ENCODE assay signal across 18 mouse cellular contexts in the genomic region with DNA sequence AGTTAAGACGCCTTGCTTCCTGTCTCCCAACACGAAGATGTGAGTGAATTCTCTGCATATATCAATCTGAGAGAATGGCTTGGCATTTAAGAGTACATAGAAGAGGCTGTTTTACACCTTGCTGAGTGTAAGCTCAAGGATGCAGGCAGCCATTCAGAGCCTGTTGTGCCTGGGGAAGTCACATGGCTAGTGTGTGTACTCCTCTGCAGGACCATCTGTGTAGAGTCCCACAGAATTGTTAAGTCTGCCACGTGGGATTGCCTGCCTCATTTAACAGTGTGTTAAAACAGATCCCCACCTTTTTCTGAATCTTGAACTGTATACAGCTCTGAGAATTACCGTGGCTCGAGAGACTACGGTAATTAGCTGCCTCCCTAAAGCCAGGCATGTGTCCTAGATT. TPM values are rescaled to one million over a fixed set of nuclear protein-coding genes. Genes with fewer than 3 reads are reported as not detected.
DNase-seq lines count a peak whose midpoint lies in the region; ATAC-seq and TF ChIP-seq lines count a peak whose summit lies in the region.
"Had no signal": no experiment of that assay in that cellular context is flagged by ENCODE, and none has a peak within 500 bp of the region (broad histone marks: within the 10 kb centered on the region; RNA-seq: fewer than 3 reads in every experiment).

No protein-coding gene starts in this region.

- H3K36me3 ChIP-seq in hindbrain, embryonic 15.5 days, result no peaks in the 10 kb centered on the region
- H3K36me3 ChIP-seq in hindbrain, embryonic 13.5 days, result no peaks in the 10 kb centered on the region
- no peaks in the 10 kb centered on the region for H3K36me3 ChIP-seq in neural tube, embryonic 12.5 days
- no peaks in the 10 kb centered on the region for H3K36me3 ChIP-seq in forebrain, embryonic 15.5 days
- H3K36me3 ChIP-seq in neural tube, embryonic 15.5 days, result no peaks in the 10 kb centered on the region
- H3K36me3 ChIP-seq: liver, embryonic 13.5 days; midbrain, embryonic 12.5 days had no signal

- H3K4me3 ChIP-seq in hindbrain, embryonic 15.5 days, result no peak overlapping the region
- no peak overlapping the region for H3K4me3 ChIP-seq in hindbrain, embryonic 13.5 days
- H3K4me3 ChIP-seq in neural tube, embryonic 12.5 days, result no peak overlapping the region
- H3K4me3 ChIP-seq in forebrain, embryonic 15.5 days, result no peak overlapping the region
- H3K4me3 ChIP-seq in neural tube, embryonic 15.5 days (replicated peaks), result no peak overlapping the region
- H3K4me3 ChIP-seq in lung, adult 2 months (replicated peaks; ENCODE audit: extremely low read depth, low read depth, low read length), result no peak overlapping the region
- H3K4me3 ChIP-seq: heart, adult 2 months; liver, embryonic 13.5 days; midbrain, embryonic 12.5 days had no signal

- ATAC-seq in hindbrain, embryonic 15.5 days (ENCODE audit: low FRiP score, low read depth), result peak; percentile 59; the same call in 1 of the 2 replicates
- no peak for ATAC-seq in hindbrain, embryonic 13.5 days (ENCODE audit: low FRiP score)
- peak; percentile 41; the same call in 1 of the 2 replicates for ATAC-seq in neural tube, embryonic 12.5 days (ENCODE audit: low FRiP score, low read depth)
- peak; percentile 90 for ATAC-seq in forebrain, embryonic 15.5 days (replicated peaks)
- peak; percentile 50; the same call in 1 of the 2 replicates for ATAC-seq in neural tube, embryonic 15.5 days (ENCODE audit: low FRiP score)

- WGBS in hindbrain, embryonic 15.5 days, result 49% methylated on average over 6 of the region's 6 CpGs
- 50% methylated on average over 6 of the region's 6 CpGs for WGBS in hindbrain, embryonic 13.5 days
- 48% methylated on average over 6 of the region's 6 CpGs for WGBS in neural tube, embryonic 12.5 days
- WGBS in forebrain, embryonic 15.5 days, result 28% methylated on average over 6 of the region's 6 CpGs
- WGBS in neural tube, embryonic 15.5 days, result 35% methylated on average over 6 of the region's 6 CpGs
- WGBS in lung, adult 2 months, result 50% methylated on average over 6 of the region's 6 CpGs

- no peak for DNase-seq in neural tube, embryonic 10.5 days (ENCODE audit: extremely low spot score, low spot score)
- DNase-seq in lung, adult 2 months, result no peak
- no peak for DNase-seq in Muller cell, postnatal 12 days (ENCODE audit: inconsistent ontology term)
- DNase-seq: adrenal gland, postnatal 36 days; cerebellum, adult 11-12 months; heart, adult 2 months; kidney, adult 11 months; kidney, postnatal 25 days; left cerebral cortex, postnatal 4 days; liver, embryonic 13.5 days; lung, postnatal 10 days; thymus, postnatal 25 days had no signal

- no peaks in the 10 kb centered on the region for H3K27me3 ChIP-seq in hindbrain, embryonic 15.5 days
- no peaks in the 10 kb centered on the region for H3K27me3 ChIP-seq in hindbrain, embryonic 13.5 days
- no peaks in the 10 kb centered on the region for H3K27me3 ChIP-seq in neural tube, embryonic 12.5 days (replicated peaks)
- H3K27me3 ChIP-seq in forebrain, embryonic 15.5 days, result no peaks in the 10 kb centered on the region
- H3K27me3 ChIP-seq in neural tube, embryonic 15.5 days (replicated peaks), result no peaks in the 10 kb centered on the region
- H3K27me3 ChIP-seq: liver, embryonic 13.5 days; midbrain, embryonic 12.5 days had no signal

- no peak for TF ChIP-seq CTCF in lung, adult 2 months (IDR thresholded peaks at IDR 0.05; ENCODE audit: insufficient read depth, low read length)

- H3K9ac ChIP-seq in hindbrain, embryonic 15.5 days, result no peak overlapping the region
- no peak overlapping the region for H3K9ac ChIP-seq in hindbrain, embryonic 13.5 days
- no peak overlapping the region for H3K9ac ChIP-seq in neural tube, embryonic 12.5 days
- H3K9ac ChIP-seq in forebrain, embryonic 15.5 days (replicated peaks), result no peak overlapping the region
- no peak overlapping the region for H3K9ac ChIP-seq in neural tube, embryonic 15.5 days (replicated peaks)
- H3K9ac ChIP-seq: liver, embryonic 13.5 days; midbrain, embryonic 12.5 days had no signal

- 0 out of 2 replicates have a peak, but pooled peaks cover 3% of the 10 kb centered on the region for H3K4me1 ChIP-seq in hindbrain, embryonic 15.5 days (replicated peaks)
- peaks cover 7% of the 10 kb centered on the region; the same call in 1 of the 2 replicates for H3K4me1 ChIP-seq in hindbrain, embryonic 13.5 days (replicated peaks)
- H3K4me1 ChIP-seq in neural tube, embryonic 12.5 days, result no peaks in the 10 kb centered on the region
- H3K4me1 ChIP-seq in forebrain, embryonic 15.5 days, result peaks cover 17% of the 10 kb centered on the region
- H3K4me1 ChIP-seq in neural tube, embryonic 15.5 days, result peaks cover 5% of the 10 kb centered on the region; the same call in 1 of the 2 replicates
- H3K4me1 ChIP-seq in lung, adult 2 months (ENCODE audit: control insufficient read depth, insufficient read depth, low read length), result no peaks in the 10 kb centered on the region
- H3K4me1 ChIP-seq: liver, embryonic 13.5 days; midbrain, embryonic 12.5 days had no signal

- H3K9me3 ChIP-seq in hindbrain, embryonic 15.5 days, result no peaks in the 10 kb centered on the region
- no peaks in the 10 kb centered on the region for H3K9me3 ChIP-seq in hindbrain, embryonic 13.5 days
- H3K9me3 ChIP-seq in neural tube, embryonic 12.5 days, result no peaks in the 10 kb centered on the region
- H3K9me3 ChIP-seq in forebrain, embryonic 15.5 days, result no peaks in the 10 kb centered on the region
- H3K9me3 ChIP-seq in neural tube, embryonic 15.5 days (replicated peaks), result no peaks in the 10 kb centered on the region
- H3K9me3 ChIP-seq: liver, embryonic 13.5 days; midbrain, embryonic 12.5 days had no signal

- H3K27ac ChIP-seq in hindbrain, embryonic 15.5 days (replicated peaks), result no peak overlapping the region
- H3K27ac ChIP-seq in hindbrain, embryonic 13.5 days, result no peak overlapping the region
- no peak overlapping the region for H3K27ac ChIP-seq in neural tube, embryonic 12.5 days
- H3K27ac ChIP-seq in forebrain, embryonic 15.5 days (replicated peaks), result 0 out of 2 replicates have a peak overlapping the region, but pooled peaks have one; percentile 23
- H3K27ac ChIP-seq in neural tube, embryonic 15.5 days (replicated peaks), result no peak overlapping the region
- H3K27ac ChIP-seq: heart, adult 2 months; liver, embryonic 13.5 days; midbrain, embryonic 12.5 days had no signal

- TF ChIP-seq POLR2A in lung, adult 2 months (IDR thresholded peaks at IDR 0.05; ENCODE audit: borderline replicate concordance, extremely low read depth, low read depth, low read length), result no peak

- H3K4me2 ChIP-seq in hindbrain, embryonic 15.5 days, result no peak overlapping the region
- no peak overlapping the region for H3K4me2 ChIP-seq in hindbrain, embryonic 13.5 days
- no peak overlapping the region for H3K4me2 ChIP-seq in neural tube, embryonic 12.5 days (replicated peaks)
- H3K4me2 ChIP-seq in forebrain, embryonic 15.5 days (replicated peaks), result no peak overlapping the region
- no peak overlapping the region for H3K4me2 ChIP-seq in neural tube, embryonic 15.5 days
- H3K4me2 ChIP-seq: liver, embryonic 13.5 days; midbrain, embryonic 12.5 days had no signal

RNA-seq across cellular contexts. Expression of a gene that starts 7.2 kb away (rescaled TPM):
- 103 and 105 TPM in 2 replicates for polyA plus RNA-seq in hindbrain, embryonic 15.5 days (2015; fragmentation: Nextera tagmentation; extraction: Ambion mirVana)
- 116 and 122 TPM in 2 replicates for polyA plus RNA-seq in hindbrain, embryonic 13.5 days (2015; fragmentation: Nextera tagmentation; extraction: Ambion mirVana)
- polyA plus RNA-seq in neural tube, embryonic 12.5 days (2016; fragmentation: Nextera tagmentation; extraction: Ambion mirVana), result 154 and 166 TPM in 2 replicates
- polyA plus RNA-seq in forebrain, embryonic 15.5 days (2015; fragmentation: Nextera tagmentation; extraction: Ambion mirVana), result 172 and 174 TPM in 2 replicates
- polyA plus RNA-seq in neural tube, embryonic 15.5 days (2015; fragmentation: Nextera tagmentation; extraction: Ambion mirVana), result 89.1 and 94.5 TPM in 2 replicates
- 25.5 and 35.6 TPM in 2 replicates for polyA plus RNA-seq in lung, adult 2 months (2012; rRNA removed)

RNA-seq across cellular contexts. Expression of a gene that starts 39.9 kb away (rescaled TPM):
- 0.34 and 0.45 TPM in 2 replicates for polyA plus RNA-seq in hindbrain, embryonic 15.5 days (2015; fragmentation: Nextera tagmentation; extraction: Ambion mirVana)
- 0.39 and 0.68 TPM in 2 replicates for polyA plus RNA-seq in hindbrain, embryonic 13.5 days (2015; fragmentation: Nextera tagmentation; extraction: Ambion mirVana)
- polyA plus RNA-seq in neural tube, embryonic 12.5 days (2016; fragmentation: Nextera tagmentation; extraction: Ambion mirVana), result 0.39 and 0.46 TPM in 2 replicates
- polyA plus RNA-seq in forebrain, embryonic 15.5 days (2015; fragmentation: Nextera tagmentation; extraction: Ambion mirVana), result 0.22 and 0.51 TPM in 2 replicates
- polyA plus RNA-seq in neural tube, embryonic 15.5 days (2015; fragmentation: Nextera tagmentation; extraction: Ambion mirVana), result 0.14 and 0.58 TPM in 2 replicates
- polyA plus RNA-seq in lung, adult 2 months (2012; rRNA removed), result 0.28 and 0.37 TPM in 2 replicates
